Comparison of ENCODE assay signal across 12 mouse cellular contexts in genomic region chr2:173451993-173452481, GRCm38 (mm10).
DNase-seq lines count a peak whose midpoint lies in the region; ATAC-seq and TF ChIP-seq lines count a peak whose summit lies in the region.
"Had no signal": no experiment of that assay in that cellular context is flagged by ENCODE, and none has a peak within 500 bp of the region (broad histone marks: within the 10 kb centered on the region; RNA-seq: fewer than 3 reads in every experiment).

No protein-coding gene starts in this region.

- peaks cover 16% of the 10 kb centered on the region; the same call in 1 of the 2 replicates for H3K4me1 ChIP-seq in spleen, adult 2 months (ENCODE audit: control insufficient read depth, insufficient read depth, insufficient read length)
- no peaks in the 10 kb centered on the region for H3K4me1 ChIP-seq in lung, postnatal 0 days (ENCODE audit: insufficient read depth, low read depth, low read length)
- H3K4me1 ChIP-seq in midbrain, embryonic 14.5 days (ENCODE audit: control insufficient read depth, insufficient read depth, low read length) = no peaks in the 10 kb centered on the region
- H3K4me1 ChIP-seq: heart, embryonic 10.5 days had no signal

- H3K27me3 ChIP-seq in spleen, adult 2 months (ENCODE audit: control insufficient read depth, insufficient read depth, low read length) = no peaks in the 10 kb centered on the region
- no peaks in the 10 kb centered on the region for H3K27me3 ChIP-seq in lung, postnatal 0 days (replicated peaks; ENCODE audit: insufficient read depth, low read length)
- H3K27me3 ChIP-seq in midbrain, embryonic 14.5 days (ENCODE audit: control insufficient read depth, insufficient read depth, low read length) = no peaks in the 10 kb centered on the region
- H3K27me3 ChIP-seq: embryonic facial prominence, embryonic 13.5 days had no signal

- H3K4me3 ChIP-seq in spleen, adult 2 months (ENCODE audit: extremely low read depth, insufficient read depth, insufficient read length) = no peak overlapping the region
- H3K4me3 ChIP-seq in lung, postnatal 0 days (ENCODE audit: low read depth, low read length) = no peak overlapping the region
- H3K4me3 ChIP-seq in midbrain, embryonic 14.5 days (replicated peaks; ENCODE audit: low read depth, low read length) = no peak overlapping the region
- H3K4me3 ChIP-seq: embryonic facial prominence, embryonic 13.5 days; heart, embryonic 10.5 days had no signal

- TF ChIP-seq CTCF in spleen, adult 2 months (IDR thresholded peaks at IDR 0.05; ENCODE audit: extremely low read depth, insufficient read depth, insufficient read length, insufficient replicate concordance) = no peak
- peak; percentile 15; the same call in 1 of the 2 replicates for TF ChIP-seq CTCF in lung, postnatal 0 days (IDR thresholded peaks at IDR 0.05)

- no peak for TF ChIP-seq POLR2A in spleen, adult 2 months (IDR thresholded peaks at IDR 0.05; ENCODE audit: low read depth, low read length)

- peak overlapping the region; percentile 34 for H3K27ac ChIP-seq in spleen, adult 2 months (ENCODE audit: insufficient read depth, low read length)
- H3K27ac ChIP-seq in lung, postnatal 0 days (ENCODE audit: low read length) = peak overlapping the region; percentile 64; the same call in 1 of the 2 replicates
- no peak overlapping the region for H3K27ac ChIP-seq in midbrain, embryonic 14.5 days (replicated peaks; ENCODE audit: low read depth, low read length)
- H3K27ac ChIP-seq: embryonic facial prominence, embryonic 13.5 days; heart, embryonic 10.5 days; macrophage had no signal

- H3K36me3 ChIP-seq in spleen, adult 2 months (ENCODE audit: control insufficient read depth, insufficient read depth, low read length) = no peaks in the 10 kb centered on the region
- H3K36me3 ChIP-seq in lung, postnatal 0 days (ENCODE audit: insufficient read depth, low read length) = no peaks in the 10 kb centered on the region
- H3K36me3 ChIP-seq in midbrain, embryonic 14.5 days (ENCODE audit: control insufficient read depth, insufficient read depth, low read length) = no peaks in the 10 kb centered on the region
- H3K36me3 ChIP-seq: embryonic facial prominence, embryonic 13.5 days; heart, embryonic 10.5 days had no signal

- H3K4me2 ChIP-seq in lung, postnatal 0 days (replicated peaks; ENCODE audit: low read depth, low read length) = no peak overlapping the region
- no peak overlapping the region for H3K4me2 ChIP-seq in midbrain, embryonic 14.5 days (ENCODE audit: low read length)
- H3K4me2 ChIP-seq: embryonic facial prominence, embryonic 13.5 days had no signal

- no peaks in the 10 kb centered on the region for H3K9me3 ChIP-seq in lung, postnatal 0 days (ENCODE audit: low read length)
- no peaks in the 10 kb centered on the region for H3K9me3 ChIP-seq in midbrain, embryonic 14.5 days (ENCODE audit: control insufficient read depth, low read length)

- peak; percentile 43; the same call in 1 of the 2 replicates for TF ChIP-seq EP300 in lung, postnatal 0 days (IDR thresholded peaks at IDR 0.05)

- no peak overlapping the region for H3K9ac ChIP-seq in lung, postnatal 0 days (replicated peaks; ENCODE audit: low read depth)
- H3K9ac ChIP-seq in midbrain, embryonic 14.5 days (replicated peaks; ENCODE audit: low read length) = no peak overlapping the region
- H3K9ac ChIP-seq: embryonic facial prominence, embryonic 13.5 days had no signal

- WGBS in spleen, adult 2 months = 18% methylated on average over 15 of the region's 15 CpGs
- WGBS in lung, postnatal 0 days = 34% methylated on average over 15 of the region's 15 CpGs
- 88% methylated on average over 15 of the region's 15 CpGs for WGBS in midbrain, embryonic 14.5 days

- ATAC-seq in frontal cortex, adult (ENCODE audit: low TSS enrichment) = peak; percentile 62
- peak; percentile 85 for ATAC-seq in lung, postnatal 0 days
- no peak for ATAC-seq in midbrain, embryonic 14.5 days (ENCODE audit: low FRiP score, low TSS enrichment)

- DNase-seq in frontal cortex, postnatal 10 days (ENCODE audit: low spot score in 2 of 2) = no peak
- peak; percentile 42 to 63 for DNase-seq in spleen, adult 2 months (ENCODE audit: low read depth in 1 of 2, low spot score in 2 of 2)
- DNase-seq in spleen, postnatal 4 days (ENCODE audit: low spot score in 2 of 2) = no peak
- DNase-seq in lung, postnatal 0 days (ENCODE audit: low spot score) = peak; percentile 90
- DNase-seq in thymus, postnatal 25 days = peak; percentile 52
- no peak for DNase-seq in midbrain, embryonic 14.5 days
- DNase-seq in left cerebral cortex, adult 9 months (ENCODE audit: low spot score in 2 of 2) = no peak
- DNase-seq: layer of hippocampus, adult 9-11 months had no signal

Comparison
In these comparisons a context has a peak if more than half of its experiments do, and no peak if none do; other contexts are left out.
1. DNase-seq: peak in spleen, adult 2 months (2 of 2), lung, postnatal 0 days (single experiment) and thymus, postnatal 25 days (single experiment); none in frontal cortex, postnatal 10 days (0 of 2), spleen, postnatal 4 days (0 of 2), midbrain, embryonic 14.5 days (single experiment) and left cerebral cortex, adult 9 months (0 of 2).